Mouse (Mus musculus): ENCODE measurements around the gene Dcst2.

DNA sequence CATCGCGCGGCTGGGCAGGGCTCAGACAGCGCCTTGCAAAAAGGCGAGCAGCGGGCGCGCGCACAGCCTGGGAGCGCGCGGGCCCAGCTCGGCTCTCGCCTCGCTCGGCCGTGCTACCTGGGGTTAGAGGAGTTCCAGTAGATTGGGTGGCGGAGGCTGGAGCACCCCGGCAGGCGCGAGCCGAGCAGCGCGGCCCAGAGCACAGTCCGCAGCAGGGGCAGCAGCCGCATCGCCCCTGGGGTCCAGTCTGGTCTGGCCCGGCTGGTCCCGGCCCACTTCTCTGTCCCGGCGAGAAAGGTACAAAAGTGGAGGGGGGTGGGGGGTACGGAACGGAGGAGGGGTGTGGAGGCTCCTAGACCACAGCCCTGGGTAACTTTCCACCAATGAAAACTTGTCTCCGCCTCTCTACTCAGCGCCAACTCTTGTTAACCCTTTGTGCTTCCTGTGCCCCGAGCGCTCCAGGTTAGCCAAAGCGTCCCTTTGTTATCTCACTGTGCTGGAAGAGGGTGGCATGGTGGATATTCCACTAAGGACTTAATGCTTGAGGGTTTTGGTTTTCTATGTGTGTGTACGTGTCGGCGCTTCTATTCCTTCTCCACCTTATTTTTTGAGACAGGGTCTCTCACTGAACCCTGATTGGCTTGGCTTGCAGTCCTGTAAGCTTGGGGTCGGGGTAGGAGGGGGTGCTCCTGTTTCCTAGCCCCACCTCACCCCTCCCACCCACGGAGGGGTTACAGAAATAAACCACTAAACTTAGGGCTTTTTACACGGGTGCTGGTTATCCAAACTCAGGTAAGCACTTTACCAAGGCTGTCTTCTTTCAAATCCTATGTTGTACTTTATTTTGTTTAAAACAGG, 23.8 kb upstream of the Dcst2 start, which contains the start of gene Efna4:
- TF ChIP-seq GATA1 (IDR thresholded peaks at IDR 0.05; ENCODE audit: borderline replicate concordance, low read length) (no peak), FLI1 (IDR thresholded peaks at IDR 0.05; ENCODE audit: low read length) (no peak)

All from megakaryocyte, embryonic 14.5 days (primary cell).